Mouse (Mus musculus) inflammation-experienced regulatory T-cells, adult 6 months (primary cell): ENCODE results near the gene Slc16a13. TPM values are rescaled to one million over a fixed set of nuclear protein-coding genes. Genes with fewer than 3 reads are reported as not detected.

Experiments
- ATAC-seq: one replicate; pipeline ENCODE4 v1.8.0; 2017
- polyA plus RNA-seq, 3 experiments: library from polyadenylated mRNA; unstranded; fragments of 100-300 nt; shearing (Covaris generic); gene quantifications; one replicate each; pipeline ENCODE4 v1.2.1; 2017

The Slc16a13 gene
- polyA plus RNA-seq: 1 to 10 TPM; 2.3 to 4.3 (median 3.2) TPM

GRCm38 (mm10) chr11:70220731-70221602 is at the start of gene Slc16a13:
TSS of gene Slc16a13 (minus strand) at chr11:70221064.
- ATAC-seq: peak; percentile 94

GRCm38 (mm10) chr11:70266405-70266804 is 45.5 kb upstream of the Slc16a13 start:
- ATAC-seq: no peak

GRCm38 (mm10) chr11:70265819-70266218 is 45.0 kb upstream of the Slc16a13 start:
- no peak for ATAC-seq

GRCm38 (mm10) chr11:70265252-70265651 is 44.4 kb upstream of the Slc16a13 start:
- ATAC-seq: peak; percentile 82

- ATAC-seq: no peak
These were observed 38.2 kb upstream of the Slc16a13 start for GRCm38 (mm10) chr11:70259035-70259434.

GRCm38 (mm10) chr11:70254931-70255531 is 34.2 kb upstream of the Slc16a13 start, which contains the start of gene Alox12:
TSS of gene Alox12 (minus strand) at chr11:70255353.
- ATAC-seq: no peak

- no peak for ATAC-seq
These were observed 33.5 kb upstream of the Slc16a13 start for GRCm38 (mm10) chr11:70254337-70254736.

- no peak for ATAC-seq
These were observed 31.0 kb upstream of the Slc16a13 start for GRCm38 (mm10) chr11:70251853-70252252.

- no peak for ATAC-seq
These were observed 29.3 kb upstream of the Slc16a13 start for GRCm38 (mm10) chr11:70250150-70250549.

GRCm38 (mm10) chr11:70247136-70247845 is 26.4 kb upstream of the Slc16a13 start:
- ATAC-seq: no peak

GRCm38 (mm10) chr11:70242591-70242990 is 21.7 kb upstream of the Slc16a13 start:
- ATAC-seq: no peak

- ATAC-seq: peak; percentile 61
These were observed 18.8 kb upstream of the Slc16a13 start, which contains the start of the genes Gm21988 and Rnasek for GRCm38 (mm10) chr11:70239541-70240279. TSS of gene Gm21988 (minus strand) at chr11:70239830. TSS of gene Rnasek (minus strand) at chr11:70239842.

- ATAC-seq: no peak
These were observed 18.0 kb upstream of the Slc16a13 start for GRCm38 (mm10) chr11:70238591-70239440.

GRCm38 (mm10) chr11:70237457-70238167 is 16.7 kb upstream of the Slc16a13 start, which contains the start of gene 0610010K14Rik:
TSS of gene 0610010K14Rik (minus strand) at chr11:70237914.
- ATAC-seq: peak; percentile 87

GRCm38 (mm10) chr11:70236717-70237116 is 15.9 kb upstream of the Slc16a13 start:
- ATAC-seq: no peak

GRCm38 (mm10) chr11:70235254-70235900 is 14.5 kb upstream of the Slc16a13 start:
- no peak for ATAC-seq

- no peak for ATAC-seq
These were observed 13.6 kb upstream of the Slc16a13 start for GRCm38 (mm10) chr11:70234497-70234896.

GRCm38 (mm10) chr11:70234037-70234436 is 13.2 kb upstream of the Slc16a13 start:
- no peak for ATAC-seq

- no peak for ATAC-seq
These were observed 12.2 kb upstream of the Slc16a13 start for GRCm38 (mm10) chr11:70233016-70233415.

- ATAC-seq: no peak
These were observed 11.7 kb upstream of the Slc16a13 start for GRCm38 (mm10) chr11:70232546-70232945.
